Mouse (Mus musculus) erythroblast, embryonic 14.5 days (primary cell): Measurements from ENCODE around the gene Mknk2.

ENCODE experiments used
- GATA1 ChIP-seq: IDR thresholded peaks from 2 replicates; pipeline ENCODE4 v1.6.1; 2012; ENCODE audit warnings: low read length, inconsistent platforms, mixed read lengths
- TAL1 ChIP-seq: IDR thresholded peaks from 3 replicates; pipeline ENCODE4 v1.6.1; 2012; ENCODE audit warnings: low read length, inconsistent platforms, mixed read lengths

DNA sequence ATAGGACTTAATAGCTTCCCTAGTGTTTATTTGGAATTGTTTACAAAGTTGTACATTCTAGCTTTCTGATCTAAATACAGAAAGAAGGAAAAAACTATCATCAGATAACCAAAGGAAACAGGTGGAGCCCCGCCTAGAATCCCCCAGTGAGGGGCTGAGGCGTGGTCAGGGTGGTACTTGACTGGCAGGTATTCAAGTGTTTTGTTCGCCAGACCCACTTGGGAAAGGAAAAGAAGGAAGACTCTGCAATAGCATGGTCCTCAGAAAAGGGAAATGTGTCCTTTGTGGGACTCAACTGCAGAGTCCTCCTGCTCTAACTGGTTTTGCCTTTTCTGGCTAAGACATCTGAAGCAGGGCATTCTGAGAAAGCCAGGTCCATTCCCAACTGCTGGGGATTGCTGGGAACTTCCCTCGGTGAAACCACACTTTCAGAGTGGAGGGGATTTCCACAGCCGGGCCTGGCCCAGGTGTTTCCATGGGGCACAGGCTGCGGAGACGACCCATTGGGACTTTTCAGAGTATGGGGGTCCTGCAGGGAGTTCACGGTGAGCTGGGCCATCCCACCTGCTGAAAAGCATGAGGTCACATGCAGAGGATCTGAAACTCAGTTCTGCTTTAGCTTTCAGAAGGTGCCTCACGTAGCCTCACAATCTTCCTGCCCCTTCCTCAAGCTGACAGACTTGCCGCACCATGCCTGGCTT, 18.0 kb upstream of the Mknk2 start:
- TF ChIP-seq TAL1 (no peak), GATA1 (no peak)
